Mouse (Mus musculus) heart, adult 2 months (tissue): Measurements from ENCODE around the gene Emc8.

Experiments
- EP300 ChIP-seq: fragments of 200-500 bp; IDR thresholded peaks from 2 replicates; pipeline ENCODE4 v1.6.1; 2011; ENCODE audit warnings: low read depth, low read length, control low read depth; ENCODE audit not compliant: insufficient read depth
- POLR2A ChIP-seq: fragments of 200-500 bp; IDR thresholded peaks from 2 replicates; pipeline ENCODE4 v1.6.1; 2011; ENCODE audit warnings: mild to moderate bottlenecking, low read depth, low read length, control low read depth; ENCODE audit not compliant: insufficient read depth

DNA sequence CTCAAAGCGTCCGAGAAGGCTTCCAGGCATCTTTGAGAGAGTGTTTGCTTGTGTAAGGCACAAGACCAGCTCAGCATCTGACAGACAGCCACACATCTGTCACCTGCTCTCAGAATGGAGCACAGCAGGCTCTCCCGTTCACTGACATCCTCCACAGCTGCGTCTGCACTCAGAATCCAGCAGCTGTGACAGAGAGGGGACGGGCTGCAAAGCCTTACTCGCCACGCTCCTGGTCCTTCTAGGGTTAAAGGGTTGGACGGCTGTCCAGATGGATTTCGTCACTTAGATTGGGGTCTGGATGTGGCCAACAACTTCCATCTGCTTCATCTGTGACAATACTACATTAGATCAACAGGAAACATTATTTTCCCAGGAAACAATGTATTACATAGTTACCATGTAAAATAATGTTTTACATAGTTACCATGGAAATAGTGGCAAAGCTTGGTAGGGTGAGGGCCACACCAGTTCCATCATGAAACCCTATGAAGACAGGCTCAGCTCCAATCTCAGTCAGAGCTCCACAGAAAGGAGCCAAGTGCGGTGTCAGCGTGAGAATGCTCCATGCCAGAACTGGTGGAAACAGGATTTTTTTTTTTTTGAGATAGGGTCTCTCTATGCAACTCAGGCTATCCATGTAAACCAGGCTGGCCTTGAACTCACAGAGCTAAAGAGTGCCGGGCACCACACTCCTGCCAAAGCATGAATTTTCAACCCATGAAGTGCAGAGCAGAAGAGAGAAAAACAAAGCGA lies 28.2 kb upstream of the Emc8 start:
- TF ChIP-seq EP300 (0 out of 2 replicates have a peak, but pooled peaks have one; percentile 9), POLR2A (no peak)
